Mouse (Mus musculus): ENCODE measurements around the gene Gm281. TPM values are rescaled to one million over a fixed set of nuclear protein-coding genes. Genes with fewer than 3 reads are reported as not detected.

The Gm281 gene
- total RNA-seq (2014; rRNA removed) (not detected in 2 replicates), polyA plus RNA-seq (2015; fragmentation: Nextera tagmentation; extraction: Ambion mirVana) (not detected in 2 replicates)

GRCm38 (mm10) chr14:13914387-13915082 is at the start of gene Gm281:
TSS of gene Gm281 (minus strand) at chr14:13914478.
- WGBS: 7% methylated on average over 1 of the region's 1 CpGs
- Histone ChIP-seq H3K27ac (ENCODE audit: low read depth, low read length) (no peak within 1 kb of the TSS), H3K9ac (replicated peaks; ENCODE audit: low read length, poor library complexity, severe bottlenecking) (no peak within 1 kb of the TSS), H3K4me1 (ENCODE audit: insufficient read depth, low read length) (no peaks in the 10 kb centered on the region), H3K36me3 (ENCODE audit: insufficient read depth, low read length) (no peaks in the 10 kb centered on the region), H3K27me3 (ENCODE audit: insufficient read depth, low read length) (no peaks in the 10 kb centered on the region), H3K9me3 (ENCODE audit: low read length) (no peaks in the 10 kb centered on the region), H3K4me3 (ENCODE audit: low read depth, low read length) (no peak within 1 kb of the TSS), H3K4me2 (ENCODE audit: low read depth, low read length, poor library complexity, severe bottlenecking) (no peak within 1 kb of the TSS)
- DNase-seq (ENCODE audit: low spot score) (no peak), ATAC-seq (ENCODE audit: low FRiP score) (no peak)
- no peak for TF ChIP-seq CTCF (IDR thresholded peaks at IDR 0.05)

GRCm38 (mm10) chr14:13963527-13963926 is 49.2 kb upstream of the Gm281 start:
- Histone ChIP-seq H3K4me3 (ENCODE audit: low read depth, low read length) (no peak overlapping the region), H3K4me1 (ENCODE audit: insufficient read depth, low read length) (0 out of 2 replicates have a peak, but pooled peaks cover 5% of the 10 kb centered on the region), H3K27me3 (ENCODE audit: insufficient read depth, low read length) (no peaks in the 10 kb centered on the region), H3K36me3 (ENCODE audit: insufficient read depth, low read length) (no peaks in the 10 kb centered on the region), H3K9ac (replicated peaks; ENCODE audit: low read length, poor library complexity, severe bottlenecking) (no peak overlapping the region), H3K27ac (ENCODE audit: low read depth, low read length) (no peak overlapping the region), H3K4me2 (ENCODE audit: low read depth, low read length, poor library complexity, severe bottlenecking) (no peak overlapping the region), H3K9me3 (ENCODE audit: low read length) (no peaks in the 10 kb centered on the region)
- 82% methylated on average over 1 of the region's 1 CpGs for WGBS
- ATAC-seq (ENCODE audit: low FRiP score) (no peak), DNase-seq (ENCODE audit: low spot score) (no peak)
- no peak for TF ChIP-seq CTCF (IDR thresholded peaks at IDR 0.05)

DNA sequence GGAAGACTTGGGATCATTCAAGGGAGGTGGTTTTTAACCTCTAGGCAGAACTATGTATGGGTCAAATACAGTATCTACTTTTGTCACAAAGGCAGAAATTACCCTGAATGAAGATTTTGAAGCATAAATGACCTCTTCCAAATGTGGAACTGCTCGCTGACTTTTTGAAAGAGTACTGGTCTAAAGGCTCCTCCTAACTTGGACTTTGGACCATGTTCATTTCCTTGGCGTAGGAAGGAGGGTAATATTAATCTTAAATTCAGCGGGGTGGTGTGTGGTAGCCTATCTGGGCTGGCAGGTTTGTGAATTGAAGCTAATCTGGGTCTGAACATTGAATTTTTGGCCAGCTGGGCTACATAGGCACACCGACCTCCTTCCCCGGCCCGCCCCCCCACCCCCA is 48.2 kb upstream of the Gm281 start:
- no peaks in the 10 kb centered on the region for H3K9me3 ChIP-seq (ENCODE audit: low read length)
- 93% methylated on average over 6 of the region's 6 CpGs for WGBS
- ATAC-seq (ENCODE audit: low FRiP score) (no peak), DNase-seq (ENCODE audit: low spot score) (no peak)
- no peak overlapping the region for H3K4me2 ChIP-seq (ENCODE audit: low read depth, low read length, poor library complexity, severe bottlenecking)
- no peak overlapping the region for H3K9ac ChIP-seq (replicated peaks; ENCODE audit: low read length, poor library complexity, severe bottlenecking)
- H3K27me3 ChIP-seq (ENCODE audit: insufficient read depth, low read length): no peaks in the 10 kb centered on the region
- H3K36me3 ChIP-seq (ENCODE audit: insufficient read depth, low read length): no peaks in the 10 kb centered on the region
- no peak for TF ChIP-seq CTCF (IDR thresholded peaks at IDR 0.05)
- no peak overlapping the region for H3K27ac ChIP-seq (ENCODE audit: low read depth, low read length)
- no peak overlapping the region for H3K4me3 ChIP-seq (ENCODE audit: low read depth, low read length)
- 0 out of 2 replicates have a peak, but pooled peaks cover 5% of the 10 kb centered on the region for H3K4me1 ChIP-seq (ENCODE audit: insufficient read depth, low read length)

GRCm38 (mm10) chr14:13961401-13962112 is 47.3 kb upstream of the Gm281 start, which contains the start of the genes Atxn7 and Thoc7:
TSS of gene Atxn7 (plus strand) at chr14:13961440.
TSS of gene Thoc7 (minus strand) at chr14:13961852.
- Histone ChIP-seq H3K9me3 (ENCODE audit: low read length) (no peaks in the 10 kb centered on the region), H3K9ac (replicated peaks; ENCODE audit: low read length, poor library complexity, severe bottlenecking) (peak within 1 kb of the TSS; percentile 98), H3K27ac (ENCODE audit: low read depth, low read length) (peak within 1 kb of the TSS; percentile 85), H3K4me2 (ENCODE audit: low read depth, low read length, poor library complexity, severe bottlenecking) (peak within 1 kb of the TSS; percentile 75), H3K4me3 (ENCODE audit: low read depth, low read length) (peak within 1 kb of the TSS; percentile 91), H3K36me3 (ENCODE audit: insufficient read depth, low read length) (no peaks in the 10 kb centered on the region), H3K27me3 (ENCODE audit: insufficient read depth, low read length) (no peaks in the 10 kb centered on the region), H3K4me1 (ENCODE audit: insufficient read depth, low read length) (0 out of 2 replicates have a peak, but pooled peaks cover 5% of the 10 kb centered on the region)
- DNase-seq (ENCODE audit: low spot score) (peak; percentile 2), ATAC-seq (ENCODE audit: low FRiP score) (peak; percentile 52)
- no peak for TF ChIP-seq CTCF (IDR thresholded peaks at IDR 0.05)
- 5% methylated on average over 29 of the region's 56 CpGs for WGBS

DNA sequence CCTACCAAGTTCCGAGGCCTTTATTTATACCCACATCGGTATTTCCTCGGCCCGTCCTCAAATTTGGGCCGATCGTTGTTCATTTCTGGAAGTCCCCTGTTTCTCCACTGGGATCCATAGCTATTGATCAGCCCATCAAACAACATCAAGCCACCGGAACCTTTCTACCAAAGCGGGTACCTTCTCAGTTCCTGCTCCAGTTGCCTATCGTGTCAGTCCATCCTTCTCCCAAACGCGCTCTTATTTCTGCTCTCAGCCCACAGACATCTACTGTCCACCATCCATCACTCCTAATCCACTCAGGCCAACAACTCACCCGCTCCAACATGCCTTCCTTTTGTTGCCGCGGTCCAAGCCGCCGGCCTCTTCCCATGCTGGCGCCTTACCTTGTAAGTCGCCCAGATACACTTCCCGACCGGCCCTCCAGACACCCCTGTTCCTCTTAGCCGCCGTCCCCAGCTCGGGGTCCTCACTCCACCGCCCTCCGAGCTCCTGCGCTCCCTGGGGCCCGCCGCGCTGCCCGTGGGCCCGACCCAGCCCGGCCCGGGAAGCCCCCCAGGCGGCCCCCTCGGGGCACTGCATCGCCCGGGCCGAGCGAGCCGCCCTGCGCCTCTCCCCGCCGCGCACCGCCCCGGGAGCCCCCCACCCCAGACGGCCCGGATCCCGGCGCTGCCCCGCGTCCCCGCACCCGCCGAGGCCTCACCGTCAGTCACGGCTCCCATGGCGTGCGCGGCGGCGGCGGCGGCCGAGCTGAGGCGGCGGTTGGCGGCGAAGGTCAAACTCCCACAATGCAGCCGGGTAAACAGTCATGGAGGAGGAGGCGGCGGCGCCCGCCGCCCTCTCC is 46.4 kb upstream of the Gm281 start:
- WGBS: under 1% methylated on average over 64 of the region's 75 CpGs
- no peaks in the 10 kb centered on the region for H3K36me3 ChIP-seq (ENCODE audit: insufficient read depth, low read length)
- H3K4me3 ChIP-seq (ENCODE audit: low read depth, low read length): peak overlapping the region; percentile 91
- peak overlapping the region; percentile 85 for H3K27ac ChIP-seq (ENCODE audit: low read depth, low read length)
- DNase-seq (ENCODE audit: low spot score) (peak; percentile 74), ATAC-seq (ENCODE audit: low FRiP score) (peak; percentile 90)
- 0 out of 2 replicates have a peak, but pooled peaks cover 5% of the 10 kb centered on the region for H3K4me1 ChIP-seq (ENCODE audit: insufficient read depth, low read length)
- no peaks in the 10 kb centered on the region for H3K9me3 ChIP-seq (ENCODE audit: low read length)
- H3K9ac ChIP-seq (replicated peaks; ENCODE audit: low read length, poor library complexity, severe bottlenecking): peak overlapping the region; percentile 98
- peak overlapping the region; percentile 75 for H3K4me2 ChIP-seq (ENCODE audit: low read depth, low read length, poor library complexity, severe bottlenecking)
- no peak for TF ChIP-seq CTCF (IDR thresholded peaks at IDR 0.05)
- no peaks in the 10 kb centered on the region for H3K27me3 ChIP-seq (ENCODE audit: insufficient read depth, low read length)
